Mouse (Mus musculus) lung, adult 2 months (tissue): ENCODE data around the gene Cfap43. TPM values are rescaled to one million over a fixed set of nuclear protein-coding genes. Genes with fewer than 3 reads are reported as not detected.
A peak's percentile ranks its signal among the peaks of the same experiment; 100 is the strongest.
"Not testable (repeated sequence)": the region's sequence is repeated elsewhere in the genome, so short reads cannot be mapped to it uniquely, and the experiment has no call there.

ENCODE experiments used
- DNase-seq: peaks from one replicate; pipeline ENCODE4 v3.0.0; 2022
- H3K4me1 ChIP-seq: fragments of 200-500 bp; 2 replicates; pipeline ENCODE4 v1.6.1; 2011; ENCODE audit warnings: low read length; ENCODE audit not compliant: control insufficient read depth, insufficient read depth
- H3K4me3 ChIP-seq: fragments of 200-500 bp; replicated peaks from 2 replicates; pipeline ENCODE3; 2011; ENCODE audit warnings: low read depth, mild to moderate bottlenecking, control low read depth, low read length; ENCODE audit errors: extremely low read depth
- CTCF ChIP-seq: fragments of 200-500 bp; IDR thresholded peaks from 2 replicates; pipeline ENCODE4 v1.5.1; 2011; ENCODE audit warnings: mild to moderate bottlenecking, low read length, control low read depth; ENCODE audit not compliant: insufficient read depth
- POLR2A ChIP-seq: fragments of 200-500 bp; IDR thresholded peaks from 2 replicates; pipeline ENCODE4 v1.6.1; 2011; ENCODE audit warnings: low read depth, mild to moderate bottlenecking, control low read depth, low read length, borderline replicate concordance; ENCODE audit errors: extremely low read depth
- WGBS: fragments of 180-500 bp; shearing (Covaris S2); methylation state at CpG from one replicate; pipeline ENCODE4 v1.1.7; 2018; 5-methylcytosine and 5-hydroxymethylcytosine counted together
- polyA plus RNA-seq: library from polyadenylated mRNA; depleted of rRNA; stranded (reverse); fragments of >200 nt; gene quantifications from 2 replicates; pipeline ENCODE4 v1.2.3, GENCODE M21; 2012

Cfap43 gene
- polyA plus RNA-seq, 1 experiment: 7.1 TPM

DNA sequence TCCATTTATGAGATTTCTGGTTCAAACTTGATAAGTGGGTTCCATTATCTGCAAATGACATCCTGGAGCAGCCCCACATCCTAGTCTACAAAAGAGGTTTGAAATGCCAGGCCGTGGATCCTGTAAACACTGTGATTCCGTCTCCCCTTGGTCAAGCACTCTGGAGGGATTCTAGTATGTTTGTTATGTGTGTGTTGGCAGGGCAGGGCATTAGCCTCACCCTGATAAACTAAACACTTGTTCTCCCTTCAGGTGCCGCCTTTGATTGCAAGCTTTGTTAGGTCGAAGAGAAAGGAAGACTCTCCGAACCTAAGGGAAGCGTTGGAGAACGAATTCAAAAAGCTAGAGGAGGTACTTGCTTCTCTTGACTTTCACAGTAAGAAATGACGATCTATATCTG lies 59.9 kb downstream of the Cfap43 start:
- peak; percentile 29 for DNase-seq
- WGBS: 77% methylated on average over 8 of the region's 8 CpGs
- Histone ChIP-seq H3K4me3 (no peak overlapping the region), H3K4me1 (peaks cover 4% of the 10 kb centered on the region; the same call in 1 of the 2 replicates)
- TF ChIP-seq CTCF (no peak), POLR2A (no peak)

DNA sequence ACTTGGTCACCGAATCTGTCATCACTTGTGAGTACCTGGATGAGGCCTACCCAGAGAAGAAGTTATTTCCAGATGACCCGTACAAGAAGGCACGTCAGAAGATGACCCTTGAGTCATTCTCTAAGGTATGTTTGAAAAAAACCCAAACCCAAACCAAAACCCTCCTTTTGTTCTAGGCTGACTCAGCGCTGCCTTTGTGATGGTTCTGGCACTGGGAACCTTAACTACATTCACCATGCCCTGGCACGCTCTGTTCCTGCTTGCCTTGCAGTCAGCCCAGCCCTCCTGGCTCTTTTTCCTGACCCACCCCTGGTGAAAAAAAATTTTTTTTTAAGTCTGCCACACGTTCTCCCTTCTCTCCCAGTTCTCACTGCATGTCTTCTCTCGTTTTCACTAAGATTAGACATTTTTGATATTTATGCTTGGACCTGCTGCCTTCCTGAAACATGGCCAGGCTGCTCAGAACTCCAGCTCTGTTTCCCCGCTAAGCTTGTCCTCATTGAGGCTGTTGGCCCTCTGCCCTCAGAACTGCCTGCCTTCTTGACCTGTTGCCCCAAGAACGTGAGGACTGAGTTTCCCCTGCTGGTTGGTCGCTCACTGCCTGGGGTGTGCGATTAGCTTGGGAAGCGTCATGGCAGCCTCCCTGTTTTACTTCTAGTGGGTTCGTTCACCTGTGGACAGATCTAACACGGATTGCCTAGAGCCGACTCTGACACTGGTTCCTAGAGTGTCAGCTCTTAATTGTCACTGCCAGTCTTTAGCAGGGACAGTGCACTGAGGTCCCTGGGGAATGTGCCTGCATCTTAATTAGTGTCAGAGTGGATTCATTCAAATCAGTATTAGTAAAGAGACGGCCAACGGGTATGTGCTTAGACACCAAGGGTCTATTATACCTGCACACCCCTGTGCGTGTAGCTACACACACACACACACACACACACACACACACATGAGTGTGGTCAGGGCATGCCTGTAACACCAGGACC lies 60.8 kb downstream of the Cfap43 start:
- WGBS: 70% methylated on average over 18 of the region's 18 CpGs
- peak; percentile 53 for DNase-seq
- H3K4me3 ChIP-seq: no peak overlapping the region
- TF ChIP-seq POLR2A (no peak), CTCF (no peak)
- peaks cover 4% of the 10 kb centered on the region; the same call in 1 of the 2 replicates for H3K4me1 ChIP-seq

DNA sequence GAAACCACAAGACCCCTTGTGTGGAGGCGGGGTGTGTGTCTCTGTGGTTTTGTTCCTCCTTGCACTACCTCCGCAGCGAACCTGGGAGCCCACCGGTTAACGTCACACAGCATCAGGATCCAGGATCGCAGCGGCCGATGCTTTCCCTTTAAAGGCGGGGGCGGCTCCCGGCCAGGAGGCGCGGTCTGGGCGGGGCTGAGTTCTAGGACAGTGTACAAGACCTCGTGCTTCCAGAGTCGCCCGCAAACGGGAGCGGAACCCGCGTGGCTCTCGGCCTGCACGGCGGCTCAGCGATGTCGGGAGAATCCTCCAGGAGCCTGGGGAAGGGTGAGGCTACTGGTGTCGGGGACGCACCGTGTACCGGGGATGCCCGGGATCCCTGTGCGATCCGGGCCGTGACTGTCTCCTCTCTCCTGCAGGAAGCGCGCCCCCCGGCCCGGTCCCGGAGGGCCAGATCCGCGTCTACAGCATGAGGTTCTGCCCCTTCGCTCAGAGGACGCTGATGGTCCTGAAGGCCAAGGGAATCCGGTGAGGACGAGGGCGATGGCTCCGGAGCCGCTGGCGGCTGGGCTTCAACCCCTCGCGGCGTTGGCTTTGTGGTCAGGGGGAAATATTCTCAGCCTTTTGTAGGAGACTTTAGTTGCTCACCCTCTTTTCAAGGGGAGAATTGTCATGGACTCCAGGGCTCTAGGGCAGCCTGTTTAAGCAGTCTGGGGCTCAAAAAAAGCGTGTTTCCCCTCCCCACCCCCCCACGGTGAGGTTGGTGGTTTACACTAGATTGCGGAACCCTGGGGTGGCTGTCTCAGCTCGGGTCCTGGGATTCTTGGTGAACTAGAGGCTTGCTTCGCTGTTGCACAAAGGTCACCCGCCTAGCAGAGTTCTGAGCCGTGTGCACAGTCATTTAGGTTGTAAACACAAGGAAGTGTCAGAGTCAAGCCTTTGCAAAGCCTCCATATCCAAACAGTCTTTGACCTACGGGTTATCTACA lies 64.0 kb downstream of the Cfap43 start, which contains the start of gene Gsto1:
TSS of gene Gsto1 (plus strand) at position 175 of the 988 bp plus-strand sequence.
- peak within 1 kb of the TSS; percentile 64 for H3K4me3 ChIP-seq
- peak; percentile 89 for DNase-seq
- TF ChIP-seq CTCF (no peak), POLR2A (peak; percentile 86; the same call in 1 of the 2 replicates)
- H3K4me1 ChIP-seq: peaks cover 4% of the 10 kb centered on the region; the same call in 1 of the 2 replicates
- 1% methylated on average over 59 of the region's 60 CpGs for WGBS

DNA sequence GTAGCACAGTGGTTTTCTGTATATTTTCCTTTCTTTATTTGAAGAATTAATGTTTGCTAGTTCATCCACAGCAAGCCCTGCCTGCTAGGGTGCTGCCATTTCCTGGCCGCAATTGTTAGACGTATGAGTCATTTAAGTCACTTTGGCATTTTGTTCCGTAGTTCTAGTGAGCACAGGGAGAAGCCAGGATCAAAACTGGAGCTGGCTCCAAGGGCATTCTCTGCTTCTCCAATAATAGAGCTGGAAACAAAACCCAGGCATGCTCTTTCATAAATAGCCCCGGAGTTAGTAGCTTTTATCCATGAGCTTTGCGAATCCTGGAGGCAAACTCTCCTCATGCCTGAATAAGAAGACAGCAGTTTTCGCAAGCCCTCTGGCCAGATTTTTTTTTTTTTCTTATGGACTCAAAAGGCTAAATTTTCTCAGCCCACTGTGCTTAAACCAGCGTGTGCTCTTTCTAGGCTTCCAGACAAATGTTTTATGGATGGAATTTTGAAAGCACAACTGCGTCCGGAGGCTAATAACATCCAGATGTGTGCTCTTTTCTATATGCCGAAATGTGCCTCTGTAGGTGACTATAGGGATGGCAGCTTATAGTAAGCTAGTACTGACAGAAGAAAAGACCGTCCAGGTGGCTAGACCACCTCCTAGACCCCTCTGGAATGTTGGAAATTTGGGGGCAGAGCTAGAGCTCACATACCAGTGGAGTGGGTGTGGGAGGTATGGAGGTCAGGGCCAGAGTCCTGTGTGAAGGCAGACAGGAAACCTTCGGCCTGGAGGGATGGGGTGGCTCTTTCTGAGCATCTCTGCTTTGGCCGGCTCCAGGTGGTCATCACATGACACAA lies 64.9 kb downstream of the Cfap43 start:
- 15% methylated on average over 13 of the region's 13 CpGs for WGBS
- no peak for DNase-seq
- peak overlapping the region; percentile 60 for H3K4me3 ChIP-seq
- H3K4me1 ChIP-seq: peaks cover 4% of the 10 kb centered on the region; the same call in 1 of the 2 replicates
- TF ChIP-seq CTCF: no peak
- no peak for TF ChIP-seq POLR2A

DNA sequence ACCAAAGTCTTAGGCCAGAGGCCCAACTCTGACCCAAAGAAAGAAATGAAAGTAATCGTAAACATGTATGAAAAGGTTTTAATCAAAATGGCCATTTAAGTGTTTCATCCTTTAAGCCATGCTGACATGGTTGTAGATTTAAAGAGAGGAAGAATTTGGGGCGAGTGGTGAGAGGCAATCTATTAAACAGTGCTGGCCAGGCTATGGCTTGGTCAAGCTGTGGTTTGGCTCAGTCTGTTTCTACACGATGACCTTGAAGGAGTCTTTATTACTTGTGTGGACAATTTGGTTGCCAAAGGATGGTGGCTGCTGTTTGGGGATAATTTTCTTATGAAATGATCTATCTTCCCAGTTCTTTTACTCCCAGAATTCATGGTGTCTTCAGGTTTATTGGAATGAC lies 66.0 kb downstream of the Cfap43 start:
- WGBS: 89% methylated on average over 3 of the region's 3 CpGs
- TF ChIP-seq CTCF: no peak
- no peak for TF ChIP-seq POLR2A
- DNase-seq: no peak
- Histone ChIP-seq H3K4me1 (peaks cover 4% of the 10 kb centered on the region; the same call in 1 of the 2 replicates), H3K4me3 (no peak overlapping the region)

DNA sequence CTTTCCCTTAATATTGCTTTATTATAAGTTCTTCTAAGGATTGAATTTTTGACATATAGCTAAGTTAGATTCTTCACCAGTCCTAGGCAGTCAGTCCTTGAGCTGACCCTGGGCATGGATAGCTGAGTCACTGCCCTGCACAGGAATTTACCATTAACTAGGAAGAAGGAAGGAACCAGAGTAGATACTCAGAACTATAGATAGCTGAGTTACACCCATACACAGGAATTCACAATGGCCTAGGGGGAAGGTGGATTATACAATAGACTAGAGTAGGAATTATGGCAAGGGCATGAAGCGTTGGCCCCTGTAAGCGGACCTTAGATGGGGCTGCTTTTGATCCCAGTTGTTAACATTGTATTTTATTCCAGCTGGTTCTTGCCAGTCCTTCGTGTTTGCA lies 67.0 kb downstream of the Cfap43 start:
- DNase-seq, H3K4me3 ChIP-seq, H3K4me1 ChIP-seq: not testable (repeated sequence)
- WGBS: 90% methylated on average over 3 of the region's 3 CpGs

DNA sequence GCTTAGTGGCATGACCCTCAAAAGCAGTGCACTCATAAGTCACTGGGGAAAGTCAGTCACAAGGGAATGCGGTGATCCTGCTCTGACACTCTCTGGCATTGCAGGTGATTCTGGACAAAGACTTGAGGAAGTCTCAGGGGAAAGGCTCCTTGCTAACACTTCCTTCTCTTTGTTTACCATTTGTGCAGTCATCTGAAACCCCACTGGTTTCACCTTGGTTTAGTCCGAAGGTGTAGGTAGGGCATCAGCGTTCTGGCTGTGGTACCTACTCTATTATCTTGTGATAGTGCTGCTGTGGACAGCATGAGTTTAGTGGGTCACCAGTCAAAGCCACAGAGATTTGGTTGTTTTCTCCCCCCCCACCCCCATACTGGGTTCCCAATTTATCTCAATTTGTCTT lies 69.4 kb downstream of the Cfap43 start:
- Histone ChIP-seq H3K4me3 (no peak overlapping the region), H3K4me1 (peaks cover 4% of the 10 kb centered on the region; the same call in 1 of the 2 replicates)
- DNase-seq: no peak
- 83% methylated on average over 3 of the region's 3 CpGs for WGBS
- TF ChIP-seq CTCF (no peak), POLR2A (no peak)

DNA sequence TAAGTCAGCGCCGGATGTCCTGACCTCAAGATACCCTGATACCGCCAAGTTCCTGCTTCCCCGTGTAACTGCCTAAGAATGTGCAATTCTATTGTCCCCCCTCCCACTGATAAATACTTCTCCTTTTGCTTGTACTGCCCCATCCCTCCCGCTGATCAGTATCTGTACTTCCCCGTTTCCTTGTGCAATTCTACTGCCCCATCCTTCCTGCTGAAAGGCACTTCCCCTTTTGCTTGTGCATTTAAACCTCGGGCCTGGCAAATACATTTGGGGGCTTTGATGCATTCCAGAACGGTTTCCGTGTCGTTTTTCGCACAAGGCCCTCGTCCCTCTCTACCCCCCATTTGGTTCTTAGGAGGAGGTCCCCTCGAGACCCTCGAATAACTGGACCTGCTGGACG lies 77.9 kb downstream of the Cfap43 start:
- H3K4me1 ChIP-seq, DNase-seq, H3K4me3 ChIP-seq: not testable (repeated sequence)
- WGBS: 75% methylated on average over 15 of the region's 15 CpGs

DNA sequence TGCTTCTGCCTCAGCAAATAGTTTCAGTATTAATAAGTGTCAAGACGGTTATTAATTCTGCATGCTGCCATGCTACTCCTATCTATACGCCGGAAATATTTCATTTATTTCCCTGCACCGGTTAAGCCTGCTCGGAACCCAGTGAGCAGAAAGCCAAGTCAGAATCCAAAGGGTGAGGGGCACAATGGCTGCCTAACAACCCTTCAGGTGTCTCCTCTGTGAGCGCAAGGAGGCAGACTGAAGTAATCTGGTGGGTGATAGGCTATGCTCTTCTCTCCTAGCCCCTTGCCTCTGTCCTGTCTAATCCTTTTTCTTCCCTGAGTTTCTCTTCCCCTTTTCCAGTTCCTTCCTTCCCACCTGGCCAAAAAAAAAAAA lies 81.6 kb downstream of the Cfap43 start:
- WGBS: 1% methylated on average over 6 of the region's 6 CpGs
- TF ChIP-seq POLR2A (no peak), CTCF (no peak)
- no peak for DNase-seq
- Histone ChIP-seq H3K4me3 (no peak overlapping the region), H3K4me1 (no peaks in the 10 kb centered on the region)
